Comparison of ENCODE assay signal across 8 mouse cellular contexts in the genomic region with DNA sequence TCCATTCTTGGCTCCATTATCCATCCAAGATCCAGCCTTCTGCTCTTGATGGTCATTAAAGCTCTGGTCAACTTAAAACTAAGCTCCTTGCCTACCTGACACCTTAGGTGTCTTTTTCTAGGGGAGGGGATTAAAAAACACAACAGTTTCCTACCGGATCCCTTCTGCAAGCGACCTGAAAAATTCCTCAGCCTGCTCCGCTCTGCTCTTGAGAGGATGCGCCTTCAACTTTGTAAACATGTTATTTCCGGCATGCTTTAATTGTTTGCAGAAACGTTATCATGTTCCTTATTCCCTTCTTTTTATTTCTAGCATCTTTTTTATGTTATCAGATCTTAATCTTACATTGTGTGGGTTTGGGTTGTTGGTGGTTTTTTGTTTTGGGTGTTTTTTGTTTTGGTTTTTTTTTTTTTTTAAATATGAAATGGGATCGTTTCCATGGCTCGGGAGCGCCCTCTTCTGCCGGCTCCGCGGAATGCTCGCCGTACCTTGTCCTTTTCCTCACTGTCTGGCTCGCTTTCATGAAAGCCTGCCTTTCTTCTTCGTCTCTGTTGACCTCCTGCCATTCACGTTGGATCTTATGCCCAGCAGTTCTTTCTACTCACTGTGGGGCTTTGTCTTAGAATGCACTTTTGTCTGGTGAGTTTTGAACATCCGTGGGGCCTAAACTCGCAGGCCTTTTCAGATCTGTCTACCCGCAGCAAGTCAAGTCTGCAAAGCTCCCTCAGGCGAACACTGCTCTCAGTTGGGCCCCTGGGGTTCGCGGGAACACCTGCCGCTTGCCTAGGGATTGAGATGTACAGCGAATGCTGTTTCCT.
DNase-seq lines count a peak whose midpoint lies in the region; ATAC-seq and TF ChIP-seq lines count a peak whose summit lies in the region.

No protein-coding gene starts in this region.

- peak; percentile 74 for TF ChIP-seq CTCF in lung, postnatal 0 days (IDR thresholded peaks at IDR 0.05)

- no peaks in the 10 kb centered on the region for H3K4me1 ChIP-seq in ES-E14 (ENCODE audit: control insufficient read depth in 2 of 2, insufficient read depth in 2 of 2, low read length in 2 of 2, poor library complexity in 1 of 2)
- peaks cover 6% of the 10 kb centered on the region for H3K4me1 ChIP-seq in forebrain, embryonic 16.5 days (replicated peaks; ENCODE audit: control insufficient read depth, insufficient read depth, low read length)
- H3K4me1 ChIP-seq in hindbrain, embryonic 13.5 days (replicated peaks) = peaks cover 10% of the 10 kb centered on the region
- no peaks in the 10 kb centered on the region for H3K4me1 ChIP-seq in lung, postnatal 0 days (ENCODE audit: insufficient read depth, low read depth, low read length)

- peak; percentile 21 for DNase-seq in ES-E14 (ENCODE audit: low read depth, low spot score)
- peak; percentile 17 for DNase-seq in c-Kit-positive CD71-negative TER-119-negative erythroid progenitor cells, embryonic 14.5 days (ENCODE audit: low read depth)
- DNase-seq in layer of hippocampus, postnatal 14 days (ENCODE audit: low spot score in 2 of 2) = peak; percentile 67 to 68
- peak; percentile 30 for DNase-seq in lung, postnatal 0 days (ENCODE audit: low spot score)
- DNase-seq in retina, embryonic 14.5 days (ENCODE audit: low spot score) = peak; percentile 78
- no peak for DNase-seq in T-cell, adult 2 months (ENCODE audit: low spot score)

- TF ChIP-seq EP300 in lung, postnatal 0 days (IDR thresholded peaks at IDR 0.05) = no peak

- ATAC-seq in forebrain, embryonic 16.5 days = peak; percentile 79
- 0 out of 2 replicates have a peak, but pooled peaks have one; percentile 54 for ATAC-seq in hindbrain, embryonic 13.5 days (ENCODE audit: low FRiP score)
- no peak for ATAC-seq in lung, postnatal 0 days

- no peaks in the 10 kb centered on the region for H3K27me3 ChIP-seq in forebrain, embryonic 16.5 days (replicated peaks; ENCODE audit: control insufficient read depth, insufficient read depth, low read length)
- no peaks in the 10 kb centered on the region for H3K27me3 ChIP-seq in hindbrain, embryonic 13.5 days
- H3K27me3 ChIP-seq in lung, postnatal 0 days (replicated peaks; ENCODE audit: insufficient read depth, low read length) = no peaks in the 10 kb centered on the region

- H3K9me3 ChIP-seq in ES-E14 (ENCODE audit: control insufficient read depth, insufficient read depth, low read depth, low read length) = no peaks in the 10 kb centered on the region
- no peaks in the 10 kb centered on the region for H3K9me3 ChIP-seq in forebrain, embryonic 16.5 days (ENCODE audit: control insufficient read depth, low read length)
- peaks cover 7% of the 10 kb centered on the region; the same call in 1 of the 2 replicates for H3K9me3 ChIP-seq in hindbrain, embryonic 13.5 days
- no peaks in the 10 kb centered on the region for H3K9me3 ChIP-seq in lung, postnatal 0 days (ENCODE audit: low read length)

- no peak overlapping the region for H3K27ac ChIP-seq in ES-E14 (ENCODE audit: insufficient read depth, low read depth, low read length, poor library complexity, severe bottlenecking)
- H3K27ac ChIP-seq in forebrain, embryonic 16.5 days (ENCODE audit: low read length) = no peak overlapping the region
- H3K27ac ChIP-seq in hindbrain, embryonic 13.5 days = 0 out of 2 replicates have a peak overlapping the region, but pooled peaks have one; percentile 18
- no peak overlapping the region for H3K27ac ChIP-seq in lung, postnatal 0 days (ENCODE audit: low read length)

- in situ Hi-C loops in ES-E14 (cut with MboI; ENCODE audit: low sequenced_read_pairs in 2 of 2, unreplicated experiment in 2 of 2) = no loop called here

- peak overlapping the region; percentile 43 for H3K4me2 ChIP-seq in forebrain, embryonic 16.5 days (ENCODE audit: low read length)
- peak overlapping the region; percentile 47 for H3K4me2 ChIP-seq in hindbrain, embryonic 13.5 days
- H3K4me2 ChIP-seq in lung, postnatal 0 days (replicated peaks; ENCODE audit: low read depth, low read length) = peak overlapping the region; percentile 8; the same call in 1 of the 2 replicates

- H3K4me3 ChIP-seq in ES-E14 (ENCODE audit: insufficient read depth in 1 of 2, low read depth in 1 of 2, low read length in 2 of 2, poor library complexity in 1 of 2, severe bottlenecking in 1 of 2) = no peak overlapping the region
- H3K4me3 ChIP-seq in forebrain, embryonic 16.5 days (replicated peaks; ENCODE audit: low read length) = peak overlapping the region; percentile 20; the same call in 1 of the 2 replicates
- peak overlapping the region; percentile 21 for H3K4me3 ChIP-seq in hindbrain, embryonic 13.5 days
- H3K4me3 ChIP-seq in lung, postnatal 0 days (ENCODE audit: low read depth, low read length) = no peak overlapping the region

- 9% methylated on average over 25 of the region's 25 CpGs for WGBS in forebrain, embryonic 16.5 days
- WGBS in hindbrain, embryonic 13.5 days = 12% methylated on average over 25 of the region's 25 CpGs
- WGBS in lung, postnatal 0 days = 7% methylated on average over 25 of the region's 25 CpGs

- H3K9ac ChIP-seq in ES-E14 (ENCODE audit: insufficient read depth, low read depth, low read length, poor library complexity, severe bottlenecking) = no peak overlapping the region
- peak overlapping the region; percentile 37; the same call in 1 of the 2 replicates for H3K9ac ChIP-seq in forebrain, embryonic 16.5 days (replicated peaks; ENCODE audit: low read depth, low read length)
- peak overlapping the region; percentile 4; the same call in 1 of the 2 replicates for H3K9ac ChIP-seq in hindbrain, embryonic 13.5 days
- H3K9ac ChIP-seq in lung, postnatal 0 days (replicated peaks; ENCODE audit: low read depth) = no peak overlapping the region

- H3K36me3 ChIP-seq in ES-E14 (ENCODE audit: control insufficient read depth, insufficient read depth, low read length, poor library complexity, severe bottlenecking) = no peaks in the 10 kb centered on the region
- H3K36me3 ChIP-seq in forebrain, embryonic 16.5 days (ENCODE audit: control insufficient read depth, insufficient read depth) = no peaks in the 10 kb centered on the region
- H3K36me3 ChIP-seq in hindbrain, embryonic 13.5 days = no peaks in the 10 kb centered on the region
- H3K36me3 ChIP-seq in lung, postnatal 0 days (ENCODE audit: insufficient read depth, low read length) = no peaks in the 10 kb centered on the region

TF ChIP-seq in ES-E14, 5 proteins besides CTCF, POLR2A, EP300 and RAD21:
- TF ChIP-seq ZC3H11A (IDR thresholded peaks at IDR 0.05; ENCODE audit: borderline replicate concordance, low read depth, low read length) = no peak; the same call in 1 of the 2 replicates
- peak; percentile 96 for TF ChIP-seq ZNF384 (IDR thresholded peaks at IDR 0.05; ENCODE audit: low read depth, low read length)

Comparison
In these comparisons a context has a peak if more than half of its experiments do, and no peak if none do; other contexts are left out.
1. H3K4me3 ChIP-seq: peak in forebrain, embryonic 16.5 days (single experiment) and hindbrain, embryonic 13.5 days (single experiment); none in ES-E14 (0 of 2) and lung, postnatal 0 days (single experiment).
2. H3K9ac ChIP-seq: peak in forebrain, embryonic 16.5 days (single experiment) and hindbrain, embryonic 13.5 days (single experiment); none in ES-E14 (single experiment) and lung, postnatal 0 days (single experiment).
3. Peak in every context shown above with its lines, with median percentiles within 50 percentile points of each other: H3K4me2 ChIP-seq.